Mouse (Mus musculus) hindbrain, embryonic 14.5 days (tissue): ENCODE measurements around the gene Olfr1054. TPM values are rescaled to one million over a fixed set of nuclear protein-coding genes. Genes with fewer than 3 reads are reported as not detected.

Experiments used
- polyA plus RNA-seq: library from polyadenylated mRNA; unstranded; fragments of >200 nt; fragmentation: Nextera tagmentation; extraction: Ambion mirVana; gene quantifications from 2 replicates; pipeline ENCODE4 v1.2.1, GENCODE M21; 2014

Gene Olfr1054
- polyA plus RNA-seq, 1 experiment from 2014 or later: not detected

Other genes with a start within 250 kb of the Olfr1054 start
- gene Olfr1037, start 248.0 kb downstream of the Olfr1054 start, polyA plus RNA-seq: not detected in 2 replicates
- gene Olfr1039, start 199.5 kb downstream of the Olfr1054 start, polyA plus RNA-seq: not detected in 2 replicates
- gene Olfr1040, start 188.7 kb downstream of the Olfr1054 start, polyA plus RNA-seq: not detected in 2 replicates
- not detected in 2 replicates for gene Olfr1042, start 173.6 kb downstream of the Olfr1054 start, polyA plus RNA-seq
- gene Olfr1043, start 167.9 kb downstream of the Olfr1054 start, polyA plus RNA-seq: not detected in 2 replicates
- not detected in 2 replicates for gene Olfr1044, start 157.6 kb downstream of the Olfr1054 start, polyA plus RNA-seq
- gene Olfr52, start 149.8 kb downstream of the Olfr1054 start, polyA plus RNA-seq: not detected in 2 replicates
- not detected in 2 replicates for gene Olfr1045, start 132.4 kb downstream of the Olfr1054 start, polyA plus RNA-seq
- not detected in 2 replicates for gene Olfr1046, start 116.1 kb downstream of the Olfr1054 start, polyA plus RNA-seq
- gene Olfr1047, start 104.0 kb downstream of the Olfr1054 start, polyA plus RNA-seq: not detected in 2 replicates
- gene Olfr1048, start 95.1 kb downstream of the Olfr1054 start, polyA plus RNA-seq: not detected in 2 replicates
- not detected in 2 replicates for gene Olfr1049, start 77.1 kb downstream of the Olfr1054 start, polyA plus RNA-seq
- gene Olfr1051, start 56.3 kb downstream of the Olfr1054 start, polyA plus RNA-seq: not detected in 2 replicates
- not detected in 2 replicates for gene Olfr1052, start 43.0 kb downstream of the Olfr1054 start, polyA plus RNA-seq
- not detected in 2 replicates for gene Olfr1053, start 20.1 kb downstream of the Olfr1054 start, polyA plus RNA-seq
- not detected in 2 replicates for gene Olfr1055, start 14.9 kb upstream of the Olfr1054 start, polyA plus RNA-seq
- not detected in 2 replicates for gene Olfr1056, start 27.0 kb upstream of the Olfr1054 start, polyA plus RNA-seq
- not detected in 2 replicates for gene Olfr1057, start 43.0 kb upstream of the Olfr1054 start, polyA plus RNA-seq
- not detected in 2 replicates for gene Olfr1058, start 53.1 kb upstream of the Olfr1054 start, polyA plus RNA-seq
- gene Olfr1061, start 78.6 kb upstream of the Olfr1054 start, polyA plus RNA-seq: not detected in 2 replicates
- gene Olfr1062, start 91.3 kb upstream of the Olfr1054 start, polyA plus RNA-seq: not detected in 2 replicates
- gene Olfr1065, start 115.2 kb upstream of the Olfr1054 start, polyA plus RNA-seq: not detected in 2 replicates
- not detected in 2 replicates for gene Olfr1066, start 120.8 kb upstream of the Olfr1054 start, polyA plus RNA-seq
- gene Olfr228, start 152.0 kb upstream of the Olfr1054 start, polyA plus RNA-seq: not detected in 2 replicates
- gene Olfr1076, start 173.0 kb upstream of the Olfr1054 start, polyA plus RNA-seq: not detected in 2 replicates
- gene Olfr1079, start 207.0 kb upstream of the Olfr1054 start, polyA plus RNA-seq: not detected in 2 replicates
- gene Olfr1080, start 222.8 kb upstream of the Olfr1054 start, polyA plus RNA-seq: not detected in 2 replicates